Mouse (Mus musculus): ENCODE measurements at regions not wholly inside any gene's neighbourhood (a gene's known extent, or its start where the extent isn't known, plus 50 kb on each side); places are given as distances from the start of the nearest gene placed in this dataset.

- no peak overlapping the region for H3K4me3 ChIP-seq (replicated peaks; ENCODE audit: control insufficient read depth, low read depth, low read length)
- WGBS, result 84% methylated on average over 3 of the region's 3 CpGs
- H3K4me1 ChIP-seq (ENCODE audit: control insufficient read depth, insufficient read depth, low read length), result no peaks in the 10 kb centered on the region
- TF ChIP-seq POLR2A (IDR thresholded peaks at IDR 0.05; ENCODE audit: borderline replicate concordance, control insufficient read depth, low read depth, low read length) (no peak), CTCF (IDR thresholded peaks at IDR 0.05; ENCODE audit: control insufficient read depth, insufficient read depth, low read length) (no peak)
- no peak overlapping the region for H3K27ac ChIP-seq (ENCODE audit: control insufficient read depth, insufficient read depth, low read depth, low read length, poor library complexity)
Observed at GRCm38 (mm10) chr16:24143894-24144293, 155.2 kb upstream of the Bcl6 start.

- WGBS, result 63% methylated on average over 5 of the region's 5 CpGs
- TF ChIP-seq CTCF (IDR thresholded peaks at IDR 0.05; ENCODE audit: control insufficient read depth, insufficient read depth, low read length), result no peak
- no peak for TF ChIP-seq POLR2A (IDR thresholded peaks at IDR 0.05; ENCODE audit: borderline replicate concordance, control insufficient read depth, low read depth, low read length)
- Histone ChIP-seq H3K27ac (ENCODE audit: control insufficient read depth, insufficient read depth, low read depth, low read length, poor library complexity) (no peak overlapping the region), H3K4me3 (replicated peaks; ENCODE audit: control insufficient read depth, low read depth, low read length) (no peak overlapping the region), H3K4me1 (ENCODE audit: control insufficient read depth, insufficient read depth, low read length) (no peaks in the 10 kb centered on the region)
Observed at GRCm38 (mm10) chr16:24142915-24143541, 154.4 kb upstream of the Bcl6 start.

DNA sequence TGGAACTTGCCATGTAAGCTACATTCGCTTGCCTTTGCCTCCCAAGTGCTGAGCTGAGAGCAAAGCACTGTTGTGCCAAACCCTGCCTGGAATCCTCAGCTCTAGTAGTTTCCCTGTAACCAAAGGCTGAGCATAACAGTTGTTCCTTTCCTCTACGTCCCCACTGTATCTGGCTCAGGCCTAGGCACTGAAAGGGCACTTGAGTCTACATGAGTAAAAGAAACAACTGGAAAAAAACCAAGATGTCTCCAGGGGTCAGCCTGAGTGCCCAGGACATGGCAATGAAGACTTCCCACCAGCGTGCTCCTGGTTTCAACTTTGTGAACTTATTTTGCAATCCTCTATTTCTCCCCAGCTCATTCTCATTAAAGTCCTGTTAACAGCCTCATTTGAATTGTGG lies 150.5 kb upstream of the Bcl6 start:
- WGBS, result 68% methylated on average over 3 of the region's 3 CpGs
- Histone ChIP-seq H3K4me1 (ENCODE audit: control insufficient read depth, insufficient read depth, low read length) (peaks cover 4% of the 10 kb centered on the region; the same call in 1 of the 2 replicates), H3K27ac (ENCODE audit: control insufficient read depth, insufficient read depth, low read depth, low read length, poor library complexity) (no peak overlapping the region)

DNA sequence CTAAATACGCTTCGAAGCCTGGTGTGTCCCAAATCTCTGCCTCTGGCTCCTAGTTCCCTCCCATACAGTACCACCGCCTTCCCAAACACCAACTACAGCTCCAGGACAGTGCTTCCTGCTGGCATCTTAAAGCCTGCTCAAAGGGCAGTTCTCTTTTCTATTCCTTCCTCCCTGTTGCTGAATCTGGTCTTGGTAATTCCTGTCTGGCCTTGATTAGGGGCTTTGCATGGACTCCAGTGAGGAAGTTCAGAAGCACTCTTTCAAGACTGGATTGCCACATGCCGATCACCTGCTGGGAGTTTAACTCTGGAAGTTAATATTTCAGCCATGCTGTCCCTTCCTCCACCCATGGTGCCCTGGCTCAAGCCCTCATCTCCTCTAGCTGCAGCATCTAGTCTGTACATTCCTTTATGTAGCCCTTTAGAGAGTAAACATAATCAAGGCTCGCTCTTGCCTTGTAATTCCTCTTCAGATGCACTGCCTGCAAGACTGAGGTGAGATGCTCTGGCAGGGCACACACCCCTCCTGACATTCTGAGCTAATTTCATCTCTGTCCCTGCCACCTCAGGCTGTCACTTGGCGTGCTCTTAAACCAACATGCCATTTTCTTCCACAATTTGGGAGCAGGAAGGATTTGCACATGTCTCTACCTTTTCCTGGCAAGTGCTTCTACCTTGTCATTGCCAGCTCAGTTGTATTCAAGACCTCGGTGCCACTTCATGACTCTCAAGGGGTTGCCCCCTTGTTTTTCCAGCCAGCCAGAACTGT lies 148.8 kb upstream of the Bcl6 start:
- Histone ChIP-seq H3K27ac (ENCODE audit: control insufficient read depth, insufficient read depth, low read depth, low read length, poor library complexity) (peak overlapping the region; percentile 22; the same call in 1 of the 2 replicates), H3K4me1 (ENCODE audit: control insufficient read depth, insufficient read depth, low read length) (peaks cover 4% of the 10 kb centered on the region; the same call in 1 of the 2 replicates), H3K4me3 (replicated peaks; ENCODE audit: control insufficient read depth, low read depth, low read length) (no peak overlapping the region)
- WGBS, result 63% methylated on average over 7 of the region's 7 CpGs
- no peak for TF ChIP-seq CTCF (IDR thresholded peaks at IDR 0.05; ENCODE audit: control insufficient read depth, insufficient read depth, low read length)
- TF ChIP-seq POLR2A (IDR thresholded peaks at IDR 0.05; ENCODE audit: borderline replicate concordance, control insufficient read depth, low read depth, low read length), result no peak

More for the DNA sequence above, 150.5 kb upstream of the Bcl6 start:
- no peak for TF ChIP-seq CTCF (IDR thresholded peaks at IDR 0.05; ENCODE audit: control insufficient read depth, insufficient read depth, low read length)
- no peak for TF ChIP-seq POLR2A (IDR thresholded peaks at IDR 0.05; ENCODE audit: borderline replicate concordance, control insufficient read depth, low read depth, low read length)
- H3K4me3 ChIP-seq (replicated peaks; ENCODE audit: control insufficient read depth, low read depth, low read length), result no peak overlapping the region

DNA sequence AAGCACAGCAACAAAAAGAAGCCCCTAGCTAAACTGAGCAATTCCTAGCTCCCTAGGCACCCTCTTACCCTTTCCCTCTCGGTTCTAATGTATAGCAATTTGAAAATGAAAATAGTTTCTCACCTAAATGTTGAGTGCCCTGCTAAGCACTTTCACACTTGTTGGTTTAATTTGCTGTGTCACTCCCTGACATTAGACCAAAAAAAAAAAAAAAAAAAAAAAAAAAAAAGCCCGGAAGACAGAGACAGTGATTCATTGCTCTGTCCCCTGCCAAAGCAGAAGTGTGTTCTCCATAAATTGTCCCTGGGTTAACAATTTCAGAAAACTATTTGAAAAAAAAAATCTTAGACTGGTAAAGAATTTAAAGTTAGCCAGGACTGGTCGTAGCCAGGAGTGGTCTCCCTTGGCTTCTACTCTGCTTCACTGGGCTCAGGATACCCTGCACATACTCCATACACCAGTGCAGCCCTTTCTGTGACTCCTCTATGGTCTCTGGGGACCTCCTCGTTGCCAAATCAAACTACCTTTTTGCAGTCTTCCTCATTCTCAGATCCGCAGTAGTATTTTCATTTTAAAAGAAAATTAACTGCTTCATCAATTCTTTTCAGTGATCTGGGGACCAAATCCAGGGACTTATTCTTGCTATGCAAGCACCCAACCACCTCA lies 148.0 kb upstream of the Bcl6 start:
- no peak overlapping the region for H3K4me3 ChIP-seq (replicated peaks; ENCODE audit: control insufficient read depth, low read depth, low read length)
- TF ChIP-seq CTCF (IDR thresholded peaks at IDR 0.05; ENCODE audit: control insufficient read depth, insufficient read depth, low read length) (no peak), POLR2A (IDR thresholded peaks at IDR 0.05; ENCODE audit: borderline replicate concordance, control insufficient read depth, low read depth, low read length) (no peak)
- H3K27ac ChIP-seq (ENCODE audit: control insufficient read depth, insufficient read depth, low read depth, low read length, poor library complexity), result peak overlapping the region; percentile 67; the same call in 1 of the 2 replicates
- H3K4me1 ChIP-seq (ENCODE audit: control insufficient read depth, insufficient read depth, low read length), result peaks cover 4% of the 10 kb centered on the region; the same call in 1 of the 2 replicates
- 3% methylated on average over 5 of the region's 5 CpGs for WGBS

GRCm38 (mm10) chr16:24135841-24136240 lies 147.2 kb upstream of the Bcl6 start:
- H3K27ac ChIP-seq (ENCODE audit: control insufficient read depth, insufficient read depth, low read depth, low read length, poor library complexity), result no peak overlapping the region
- H3K4me3 ChIP-seq (replicated peaks; ENCODE audit: control insufficient read depth, low read depth, low read length), result no peak overlapping the region
- TF ChIP-seq POLR2A (IDR thresholded peaks at IDR 0.05; ENCODE audit: borderline replicate concordance, control insufficient read depth, low read depth, low read length), result no peak
- no peak for TF ChIP-seq CTCF (IDR thresholded peaks at IDR 0.05; ENCODE audit: control insufficient read depth, insufficient read depth, low read length)
- H3K4me1 ChIP-seq (ENCODE audit: control insufficient read depth, insufficient read depth, low read length), result peaks cover 4% of the 10 kb centered on the region; the same call in 1 of the 2 replicates
- WGBS, result 94% methylated on average over 5 of the region's 5 CpGs

DNA sequence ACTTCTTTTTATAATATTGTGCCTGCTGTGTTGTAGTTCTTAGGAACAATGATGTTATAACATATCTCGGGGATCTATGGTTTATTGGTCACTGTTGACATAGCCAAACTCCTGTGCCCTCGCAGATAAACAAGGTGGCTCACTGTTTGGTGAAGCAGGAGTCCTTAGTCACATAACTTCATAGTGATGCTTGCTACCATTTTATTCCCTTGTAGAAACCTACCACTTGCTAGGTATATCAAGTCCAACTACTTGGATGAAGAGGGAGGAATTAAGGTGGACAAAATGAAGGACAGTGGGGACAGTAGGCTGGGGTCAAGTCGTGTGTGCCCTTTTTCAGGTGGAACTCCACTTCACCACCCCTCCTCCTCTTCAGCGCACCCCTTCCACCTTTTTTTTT lies 146.7 kb upstream of the Bcl6 start:
- TF ChIP-seq POLR2A (IDR thresholded peaks at IDR 0.05; ENCODE audit: borderline replicate concordance, control insufficient read depth, low read depth, low read length) (no peak), CTCF (IDR thresholded peaks at IDR 0.05; ENCODE audit: control insufficient read depth, insufficient read depth, low read length) (no peak)
- 82% methylated on average over 3 of the region's 4 CpGs for WGBS

GRCm38 (mm10) chr16:24134486-24135050 lies 145.9 kb upstream of the Bcl6 start:
- Histone ChIP-seq H3K4me1 (ENCODE audit: control insufficient read depth, insufficient read depth, low read length) (peaks cover 4% of the 10 kb centered on the region; the same call in 1 of the 2 replicates), H3K27ac (ENCODE audit: control insufficient read depth, insufficient read depth, low read depth, low read length, poor library complexity) (no peak overlapping the region), H3K4me3 (replicated peaks; ENCODE audit: control insufficient read depth, low read depth, low read length) (no peak overlapping the region)
- TF ChIP-seq CTCF (IDR thresholded peaks at IDR 0.05; ENCODE audit: control insufficient read depth, insufficient read depth, low read length) (no peak), POLR2A (IDR thresholded peaks at IDR 0.05; ENCODE audit: borderline replicate concordance, control insufficient read depth, low read depth, low read length) (no peak)
- WGBS, result 69% methylated on average over 4 of the region's 4 CpGs

More for the DNA sequence above, 146.7 kb upstream of the Bcl6 start:
- Histone ChIP-seq H3K27ac (ENCODE audit: control insufficient read depth, insufficient read depth, low read depth, low read length, poor library complexity) (no peak overlapping the region), H3K4me1 (ENCODE audit: control insufficient read depth, insufficient read depth, low read length) (peaks cover 4% of the 10 kb centered on the region; the same call in 1 of the 2 replicates), H3K4me3 (replicated peaks; ENCODE audit: control insufficient read depth, low read depth, low read length) (no peak overlapping the region)
